Mouse (Mus musculus) C2C12 (cell line): ENCODE results near the gene Hist1h4k.

Source experiments
- CEBPB ChIP-seq: IDR thresholded peaks from one replicate; pipeline ENCODE4 v1.6.1; 2011; ENCODE audit warnings: low read depth, mild to moderate bottlenecking, control low read depth, moderate library complexity
- CTCF ChIP-seq: IDR thresholded peaks from one replicate; pipeline ENCODE4 v1.5.1; 2011; ENCODE audit not compliant: control insufficient read depth, insufficient read depth, insufficient read length
- FOSL1 ChIP-seq: IDR thresholded peaks from one replicate; pipeline ENCODE4 v1.8.0; 2011; ENCODE audit warnings: mild to moderate bottlenecking, low read length; ENCODE audit not compliant: poor library complexity, insufficient read depth, severe bottlenecking
- MAX ChIP-seq: IDR thresholded peaks from one replicate; pipeline ENCODE4 v1.6.1; 2011; ENCODE audit warnings: mild to moderate bottlenecking, control low read depth
- MYOG ChIP-seq: IDR thresholded peaks from one replicate; pipeline ENCODE4 v1.6.1; 2011; ENCODE audit not compliant: control insufficient read depth, insufficient read length; ENCODE audit errors: extremely low read depth
- USF1 ChIP-seq: IDR thresholded peaks from one replicate; pipeline ENCODE4 v1.6.1; 2011; ENCODE audit warnings: low read depth, mild to moderate bottlenecking, control low read depth, moderate library complexity

DNA sequence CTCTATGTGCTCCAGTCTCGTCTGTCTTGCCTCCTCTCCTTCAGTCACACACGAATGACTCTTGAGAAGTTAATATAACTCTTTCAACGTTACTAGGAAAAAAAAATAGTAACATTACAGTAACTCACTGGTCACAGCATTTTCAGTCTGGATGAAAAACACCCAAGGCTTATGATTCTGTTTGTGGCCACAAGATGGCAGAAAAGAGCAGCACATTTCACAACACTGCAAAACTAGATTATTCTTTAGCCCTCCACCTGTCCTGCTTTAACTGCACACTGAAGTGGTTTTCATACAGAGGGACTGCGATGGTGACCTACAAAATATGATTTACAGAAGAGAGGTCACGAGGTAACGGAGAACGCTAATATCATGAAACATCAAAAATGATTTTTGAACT lies 35.6 kb downstream of the Hist1h4k start:
- TF ChIP-seq CTCF: peak; percentile 53
- TF ChIP-seq USF1: no peak
- no peak for TF ChIP-seq MYOG
- peak; percentile 91 for TF ChIP-seq CEBPB
- no peak for TF ChIP-seq MAX
- no peak for TF ChIP-seq FOSL1
